Comparison of ENCODE assay signal across 9 mouse cellular contexts in the genomic region with DNA sequence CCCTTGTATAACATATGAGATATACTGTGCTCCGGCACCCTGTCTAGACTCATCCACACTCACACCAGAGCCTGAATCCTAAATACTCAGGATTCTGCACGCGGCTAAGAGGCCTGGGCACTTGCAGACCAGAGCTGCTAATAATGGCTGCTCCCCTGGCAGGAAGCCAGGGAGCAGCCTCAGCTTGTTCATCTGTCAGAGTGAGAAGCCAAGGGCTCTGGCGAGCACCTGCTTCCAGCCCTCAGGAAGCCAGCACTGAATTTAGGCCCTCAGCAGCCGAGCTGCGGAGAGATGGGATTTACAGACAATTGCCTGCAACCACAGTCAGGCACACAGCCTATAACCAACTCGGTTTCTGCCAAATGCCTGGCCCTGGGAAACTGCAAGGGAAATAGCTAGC. TPM values are rescaled to one million over a fixed set of nuclear protein-coding genes. Genes with fewer than 3 reads are reported as not detected.
DNase-seq lines count a peak whose midpoint lies in the region; ATAC-seq and TF ChIP-seq lines count a peak whose summit lies in the region.
"Had no signal": no experiment of that assay in that cellular context is flagged by ENCODE, and none has a peak within 500 bp of the region (broad histone marks: within the 10 kb centered on the region; RNA-seq: fewer than 3 reads in every experiment).

No protein-coding gene starts in this region.

- DNase-seq in lung, embryonic 14.5 days: peak; percentile 81
- DNase-seq in lung, adult 18-20 months: no peak
- peak; percentile 86 to 88 for DNase-seq in cerebellum, postnatal 14 days
- peak; percentile 41 to 71 for DNase-seq in gastrocnemius, postnatal 4 days (ENCODE audit: low spot score in 2 of 2)
- peak; percentile 35 to 40 for DNase-seq in layer of hippocampus, adult 8-10 months (ENCODE audit: low spot score in 2 of 2)
- peak; percentile 10 for DNase-seq in right cerebral cortex, adult 18-20 months

- WGBS in lung, embryonic 14.5 days: 28% methylated on average over 7 of the region's 7 CpGs

- no peak overlapping the region for H3K27ac ChIP-seq in lung, embryonic 14.5 days (ENCODE audit: low read depth)
- H3K27ac ChIP-seq: kidney, postnatal 0 days had no signal

- ATAC-seq in lung, embryonic 14.5 days (ENCODE audit: insufficient read depth): peak; percentile 57; the same call in 1 of the 2 replicates
- no peak for ATAC-seq in monocyte, adult 5-6 weeks (replicated peaks; ENCODE audit: insufficient number of reproducible peaks, low FRiP score, low TSS enrichment, poor library complexity, severe bottlenecking)
- ATAC-seq in erythroblast, adult 5-6 weeks (replicated peaks; ENCODE audit: low FRiP score, poor library complexity, severe bottlenecking): no peak

- no peak overlapping the region for H3K4me3 ChIP-seq in lung, embryonic 14.5 days (ENCODE audit: low read depth, low read length)

- no peaks in the 10 kb centered on the region for H3K36me3 ChIP-seq in lung, embryonic 14.5 days (ENCODE audit: insufficient read depth)

- H3K27me3 ChIP-seq in lung, embryonic 14.5 days (ENCODE audit: insufficient read depth, low read length): no peaks in the 10 kb centered on the region

- no peak overlapping the region for H3K4me2 ChIP-seq in lung, embryonic 14.5 days

- TF ChIP-seq CTCF in lung, embryonic 14.5 days (IDR thresholded peaks at IDR 0.05; ENCODE audit: low read depth): no peak

- H3K4me1 ChIP-seq in lung, embryonic 14.5 days (ENCODE audit: insufficient read depth): no peaks in the 10 kb centered on the region

- no peaks in the 10 kb centered on the region for H3K9me3 ChIP-seq in lung, embryonic 14.5 days (ENCODE audit: low read depth, low read length)

- no peak overlapping the region for H3K9ac ChIP-seq in lung, embryonic 14.5 days

RNA-seq across cellular contexts. Expression of a gene that starts 15.3 kb away (rescaled TPM):
- polyA plus RNA-seq in lung, embryonic 14.5 days (2014; fragmentation: Nextera tagmentation; extraction: Ambion mirVana): 148 and 149 TPM in 2 replicates
- total RNA-seq in gastrocnemius, postnatal 4 days (2021): 100 to 1,000 TPM; 204 to 213 TPM
- 100 to 1,000 TPM; 125 to 165 (median 149) TPM for total RNA-seq in layer of hippocampus, adult 8-10 months (2022)
- total RNA-seq in monocyte, adult 5-6 weeks (2017): 0.29 TPM in 1 of 3 replicates, not detected in the others
- total RNA-seq in erythroblast, adult 5-6 weeks (2015; ENCODE audit: low replicate concordance): not detected in 2 replicates
- total RNA-seq in erythroblast, adult 5-6 weeks (2017; ENCODE audit: low replicate concordance): not detected in 2 replicates

Comparison
In these comparisons a context has a peak if more than half of its experiments do, and no peak if none do; other contexts are left out.
1. DNase-seq: peak in lung, embryonic 14.5 days (single experiment), cerebellum, postnatal 14 days (2 of 2), gastrocnemius, postnatal 4 days (2 of 2), layer of hippocampus, adult 8-10 months (2 of 2) and right cerebral cortex, adult 18-20 months (single experiment); none in lung, adult 18-20 months (0 of 2).
2. RNA of a gene that starts 15.3 kb away (total RNA-seq): 204 to 213 TPM in gastrocnemius, postnatal 4 days and 125 to 165 TPM in layer of hippocampus, adult 8-10 months; 0.29 TPM in monocyte, adult 5-6 weeks and not detected in erythroblast, adult 5-6 weeks; every median in the first group is over 10 times any median in the second.